Mouse (Mus musculus): ENCODE measurements at regions not wholly inside any gene's neighbourhood (a gene's known extent, or its start where the extent isn't known, plus 50 kb on each side); places are given as distances from the start of the nearest gene placed in this dataset.

DNA sequence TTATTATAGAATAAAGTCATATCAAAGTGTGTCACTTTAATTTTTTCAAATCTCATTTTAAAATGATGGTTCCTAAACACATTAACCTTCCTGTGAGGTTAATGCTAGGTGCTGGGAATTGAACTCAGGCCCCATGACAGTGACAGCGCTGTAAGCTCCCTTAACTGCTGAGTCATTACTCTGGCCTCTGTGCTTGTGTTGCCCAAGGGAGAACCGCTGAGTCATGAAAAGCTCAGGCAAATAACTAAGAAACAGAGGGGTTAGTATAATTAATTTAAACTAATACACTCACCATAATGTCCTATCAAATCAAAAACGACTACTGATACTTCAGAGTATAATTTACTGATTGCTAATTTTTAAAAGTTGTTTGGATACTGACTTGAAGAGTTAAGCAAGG is 281.7 kb upstream of the Ndst3 start:
- Histone ChIP-seq H3K27ac (replicated peaks; ENCODE audit: low read depth, low read length) (no peak overlapping the region), H3K4me1 (ENCODE audit: control insufficient read depth, insufficient read depth, low read length) (no peaks in the 10 kb centered on the region), H3K4me3 (ENCODE audit: low read depth, low read length) (no peak overlapping the region), H3K4me2 (ENCODE audit: low read depth, low read length) (no peak overlapping the region), H3K27me3 (ENCODE audit: control insufficient read depth, insufficient read depth, low read length) (no peaks in the 10 kb centered on the region), H3K9me3 (replicated peaks; ENCODE audit: control insufficient read depth, low read length) (no peaks in the 10 kb centered on the region), H3K36me3 (replicated peaks; ENCODE audit: control insufficient read depth, insufficient read depth, low read depth, low read length) (no peaks in the 10 kb centered on the region), H3K9ac (replicated peaks; ENCODE audit: low read length) (no peak overlapping the region)
- DNase-seq (ENCODE audit: low spot score) (no peak), ATAC-seq (replicated peaks; ENCODE audit: insufficient number of reproducible peaks, low FRiP score, low TSS enrichment, low read depth) (no peak)
- WGBS, result 74% methylated on average over 3 of the region's 3 CpGs

DNA sequence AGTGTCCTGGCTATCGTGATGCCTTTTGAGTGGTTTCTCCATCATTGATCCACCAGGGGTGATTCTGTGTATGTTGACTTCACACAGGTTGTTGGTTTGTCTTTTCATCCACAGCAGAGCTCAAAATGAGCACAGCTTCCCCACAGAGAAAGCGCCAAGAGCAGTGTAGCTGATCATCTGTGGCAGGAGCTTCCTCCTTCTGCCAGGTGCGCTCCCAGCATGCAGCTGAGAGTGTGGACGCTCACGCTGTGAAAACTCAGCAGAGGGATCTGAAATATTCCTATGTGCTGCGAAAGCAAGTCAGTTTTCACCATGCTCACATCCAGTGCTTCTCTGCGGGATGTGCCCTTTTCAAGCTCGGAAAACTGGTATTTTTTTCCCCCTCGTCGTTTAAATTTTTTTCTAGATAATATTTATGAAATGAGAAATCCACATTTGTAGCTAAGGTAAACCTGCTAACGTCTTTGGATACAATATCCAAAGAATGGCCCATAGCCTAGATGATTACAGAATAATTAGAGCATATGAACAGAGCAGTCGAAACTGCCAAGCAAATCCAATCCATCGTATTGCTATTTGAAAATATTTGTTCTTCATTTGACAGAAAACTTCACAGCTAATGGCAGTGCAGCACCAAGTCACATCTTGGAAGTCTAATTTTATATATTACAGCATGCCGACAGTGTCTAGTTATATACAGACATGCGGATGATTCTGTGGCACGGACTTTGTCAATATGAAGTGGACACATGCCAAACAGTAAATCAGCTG is 283.3 kb upstream of the Ndst3 start:
- no peak for ATAC-seq (replicated peaks; ENCODE audit: insufficient number of reproducible peaks, low FRiP score, low TSS enrichment, low read depth)
- Histone ChIP-seq H3K9me3 (replicated peaks; ENCODE audit: control insufficient read depth, low read length) (no peaks in the 10 kb centered on the region), H3K27ac (replicated peaks; ENCODE audit: low read depth, low read length) (no peak overlapping the region), H3K9ac (replicated peaks; ENCODE audit: low read length) (no peak overlapping the region), H3K4me2 (ENCODE audit: low read depth, low read length) (no peak overlapping the region), H3K4me3 (ENCODE audit: low read depth, low read length) (no peak overlapping the region), H3K27me3 (ENCODE audit: control insufficient read depth, insufficient read depth, low read length) (no peaks in the 10 kb centered on the region), H3K36me3 (replicated peaks; ENCODE audit: control insufficient read depth, insufficient read depth, low read depth, low read length) (no peaks in the 10 kb centered on the region), H3K4me1 (ENCODE audit: control insufficient read depth, insufficient read depth, low read length) (no peaks in the 10 kb centered on the region)
- no peak for DNase-seq (ENCODE audit: low spot score)
- 78% methylated on average over 16 of the region's 16 CpGs for WGBS

DNA sequence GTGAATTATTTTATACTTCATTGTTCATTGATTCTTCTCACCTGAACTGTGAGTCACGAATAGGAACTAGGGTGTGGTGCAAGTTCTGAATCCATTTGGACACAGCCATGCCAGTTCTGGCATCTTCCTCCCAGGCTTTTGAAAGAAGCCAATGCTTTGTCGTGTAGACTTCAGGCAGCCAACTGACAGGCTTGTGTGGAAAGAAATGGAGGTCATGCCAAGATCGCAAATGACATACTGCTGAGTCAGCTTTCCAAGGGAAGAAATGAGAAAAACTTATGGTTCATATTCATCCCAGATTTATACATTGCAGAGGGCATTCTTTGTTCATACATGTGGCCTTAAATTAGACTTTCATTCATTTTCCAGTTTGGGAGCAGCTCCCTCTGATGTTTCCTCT is 285.8 kb upstream of the Ndst3 start:
- H3K4me1 ChIP-seq (ENCODE audit: control insufficient read depth, insufficient read depth, low read length), result no peaks in the 10 kb centered on the region
- 82% methylated on average over 3 of the region's 3 CpGs for WGBS
- H3K9me3 ChIP-seq (replicated peaks; ENCODE audit: control insufficient read depth, low read length), result no peaks in the 10 kb centered on the region
- no peak overlapping the region for H3K4me2 ChIP-seq (ENCODE audit: low read depth, low read length)
- H3K4me3 ChIP-seq (ENCODE audit: low read depth, low read length), result no peak overlapping the region
- H3K36me3 ChIP-seq (replicated peaks; ENCODE audit: control insufficient read depth, insufficient read depth, low read depth, low read length), result no peaks in the 10 kb centered on the region
- no peak for DNase-seq (ENCODE audit: low spot score)
- H3K9ac ChIP-seq (replicated peaks; ENCODE audit: low read length), result no peak overlapping the region
- ATAC-seq (replicated peaks; ENCODE audit: insufficient number of reproducible peaks, low FRiP score, low TSS enrichment, low read depth), result no peak
- H3K27me3 ChIP-seq (ENCODE audit: control insufficient read depth, insufficient read depth, low read length), result no peaks in the 10 kb centered on the region
- no peak overlapping the region for H3K27ac ChIP-seq (replicated peaks; ENCODE audit: low read depth, low read length)

DNA sequence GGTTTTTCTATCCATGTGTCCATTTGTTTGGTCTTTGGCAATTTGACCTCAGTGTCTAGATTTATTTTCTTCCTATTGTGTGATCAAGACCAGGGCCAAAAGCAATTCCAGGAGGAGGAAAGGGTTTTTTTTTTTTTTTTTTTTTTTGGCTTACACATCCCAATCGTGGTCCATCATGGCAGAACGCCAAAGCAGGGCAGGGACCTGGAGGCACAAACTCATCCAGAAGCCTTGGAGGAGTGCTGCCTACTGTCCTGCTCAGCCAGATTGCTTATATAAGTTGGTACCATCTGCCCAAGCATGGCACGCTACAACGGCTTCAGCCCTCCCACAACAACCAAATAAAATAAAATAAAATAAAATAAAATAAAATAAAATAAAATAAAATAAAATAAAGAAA is 286.5 kb upstream of the Ndst3 start:
- Histone ChIP-seq H3K9ac (replicated peaks; ENCODE audit: low read length) (no peak overlapping the region), H3K9me3 (replicated peaks; ENCODE audit: control insufficient read depth, low read length) (no peaks in the 10 kb centered on the region), H3K4me1 (ENCODE audit: control insufficient read depth, insufficient read depth, low read length) (no peaks in the 10 kb centered on the region), H3K36me3 (replicated peaks; ENCODE audit: control insufficient read depth, insufficient read depth, low read depth, low read length) (no peaks in the 10 kb centered on the region), H3K27ac (replicated peaks; ENCODE audit: low read depth, low read length) (no peak overlapping the region), H3K4me2 (ENCODE audit: low read depth, low read length) (no peak overlapping the region), H3K27me3 (ENCODE audit: control insufficient read depth, insufficient read depth, low read length) (no peaks in the 10 kb centered on the region), H3K4me3 (ENCODE audit: low read depth, low read length) (no peak overlapping the region)
- 90% methylated on average over 4 of the region's 4 CpGs for WGBS
- DNase-seq (ENCODE audit: low spot score) (no peak), ATAC-seq (replicated peaks; ENCODE audit: insufficient number of reproducible peaks, low FRiP score, low TSS enrichment, low read depth) (no peak)

DNA sequence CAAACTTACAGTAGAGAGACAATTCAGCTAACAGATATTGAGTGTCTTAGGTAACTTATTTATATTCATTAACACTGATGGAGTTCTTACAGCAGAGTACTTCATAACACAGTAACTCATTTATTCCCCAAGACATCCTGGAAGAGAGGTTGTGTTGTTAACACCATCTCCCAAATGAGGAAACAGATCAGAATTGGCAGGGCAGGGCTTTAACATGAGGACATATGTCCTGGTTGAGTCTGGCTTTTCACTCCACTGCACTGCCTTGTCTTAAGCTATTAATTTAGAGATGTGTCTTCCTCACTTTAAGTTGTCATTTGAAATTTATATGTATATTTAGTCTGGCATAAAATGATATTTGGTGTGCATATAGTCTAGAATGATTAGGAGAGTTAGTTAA is 292.4 kb upstream of the Ndst3 start:
- no peaks in the 10 kb centered on the region for H3K4me1 ChIP-seq (ENCODE audit: control insufficient read depth, insufficient read depth, low read length)
- no peaks in the 10 kb centered on the region for H3K9me3 ChIP-seq (replicated peaks; ENCODE audit: control insufficient read depth, low read length)
- no peak overlapping the region for H3K9ac ChIP-seq (replicated peaks; ENCODE audit: low read length)
- H3K27me3 ChIP-seq (ENCODE audit: control insufficient read depth, insufficient read depth, low read length), result no peaks in the 10 kb centered on the region
- no peak overlapping the region for H3K27ac ChIP-seq (replicated peaks; ENCODE audit: low read depth, low read length)
- H3K36me3 ChIP-seq (replicated peaks; ENCODE audit: control insufficient read depth, insufficient read depth, low read depth, low read length), result no peaks in the 10 kb centered on the region
- no peak for ATAC-seq (replicated peaks; ENCODE audit: insufficient number of reproducible peaks, low FRiP score, low TSS enrichment, low read depth)
- no peak overlapping the region for H3K4me2 ChIP-seq (ENCODE audit: low read depth, low read length)
- no peak for DNase-seq (ENCODE audit: low spot score)
- no peak overlapping the region for H3K4me3 ChIP-seq (ENCODE audit: low read depth, low read length)

DNA sequence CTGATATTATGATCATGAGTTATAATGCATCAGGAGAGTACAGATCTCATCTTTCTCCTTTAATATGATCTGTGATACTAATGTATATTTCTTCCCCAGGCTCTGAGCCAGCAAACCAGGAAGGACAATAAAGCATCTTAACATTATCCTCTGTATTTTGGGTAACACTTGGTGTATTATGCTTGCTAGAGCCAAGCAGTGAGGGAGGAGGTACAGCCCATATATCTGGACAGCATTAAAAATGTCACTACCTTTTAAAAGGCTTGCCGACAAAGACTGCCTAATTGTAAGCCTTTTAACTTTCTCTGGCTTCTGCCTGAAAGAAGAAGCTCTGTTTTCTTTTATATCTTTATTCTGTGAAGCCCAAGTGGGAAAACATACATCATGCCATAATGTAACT is 292.9 kb upstream of the Ndst3 start:
- H3K27me3 ChIP-seq (ENCODE audit: control insufficient read depth, insufficient read depth, low read length), result no peaks in the 10 kb centered on the region
- DNase-seq (ENCODE audit: low spot score) (no peak), ATAC-seq (replicated peaks; ENCODE audit: insufficient number of reproducible peaks, low FRiP score, low TSS enrichment, low read depth) (no peak)
- H3K9me3 ChIP-seq (replicated peaks; ENCODE audit: control insufficient read depth, low read length), result no peaks in the 10 kb centered on the region
- H3K4me1 ChIP-seq (ENCODE audit: control insufficient read depth, insufficient read depth, low read length), result no peaks in the 10 kb centered on the region
- H3K9ac ChIP-seq (replicated peaks; ENCODE audit: low read length), result no peak overlapping the region
- H3K36me3 ChIP-seq (replicated peaks; ENCODE audit: control insufficient read depth, insufficient read depth, low read depth, low read length), result no peaks in the 10 kb centered on the region
- no peak overlapping the region for H3K4me2 ChIP-seq (ENCODE audit: low read depth, low read length)
- no peak overlapping the region for H3K27ac ChIP-seq (replicated peaks; ENCODE audit: low read depth, low read length)
- WGBS, result 71% methylated on average over 1 of the region's 1 CpGs
- H3K4me3 ChIP-seq (ENCODE audit: low read depth, low read length), result no peak overlapping the region

DNA sequence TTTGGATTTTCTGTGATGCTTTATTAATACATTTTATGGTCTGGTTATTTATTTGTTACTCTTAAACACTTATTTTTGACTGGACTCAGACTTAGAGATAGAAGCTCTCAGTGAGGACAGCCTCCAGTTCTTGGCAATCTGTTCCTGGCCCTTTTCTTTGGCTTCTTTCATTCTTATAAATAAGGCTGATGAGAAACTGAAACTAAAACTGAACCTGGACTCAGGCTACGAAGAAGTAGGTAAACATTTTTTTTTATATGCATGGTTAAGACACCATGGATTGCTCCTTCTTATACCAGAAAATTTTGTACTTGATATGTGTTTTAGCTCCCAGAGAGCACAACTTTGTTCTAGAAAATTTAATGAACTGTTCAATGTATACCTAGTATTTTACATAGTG is 293.4 kb upstream of the Ndst3 start:
- Histone ChIP-seq H3K4me1 (ENCODE audit: control insufficient read depth, insufficient read depth, low read length) (no peaks in the 10 kb centered on the region), H3K4me2 (ENCODE audit: low read depth, low read length) (no peak overlapping the region), H3K36me3 (replicated peaks; ENCODE audit: control insufficient read depth, insufficient read depth, low read depth, low read length) (no peaks in the 10 kb centered on the region), H3K9ac (replicated peaks; ENCODE audit: low read length) (no peak overlapping the region), H3K27ac (replicated peaks; ENCODE audit: low read depth, low read length) (no peak overlapping the region), H3K27me3 (ENCODE audit: control insufficient read depth, insufficient read depth, low read length) (no peaks in the 10 kb centered on the region), H3K9me3 (replicated peaks; ENCODE audit: control insufficient read depth, low read length) (no peaks in the 10 kb centered on the region), H3K4me3 (ENCODE audit: low read depth, low read length) (no peak overlapping the region)
- DNase-seq (ENCODE audit: low spot score) (no peak), ATAC-seq (replicated peaks; ENCODE audit: insufficient number of reproducible peaks, low FRiP score, low TSS enrichment, low read depth) (no peak)
- WGBS, result 73% methylated on average over 1 of the region's 1 CpGs

DNA sequence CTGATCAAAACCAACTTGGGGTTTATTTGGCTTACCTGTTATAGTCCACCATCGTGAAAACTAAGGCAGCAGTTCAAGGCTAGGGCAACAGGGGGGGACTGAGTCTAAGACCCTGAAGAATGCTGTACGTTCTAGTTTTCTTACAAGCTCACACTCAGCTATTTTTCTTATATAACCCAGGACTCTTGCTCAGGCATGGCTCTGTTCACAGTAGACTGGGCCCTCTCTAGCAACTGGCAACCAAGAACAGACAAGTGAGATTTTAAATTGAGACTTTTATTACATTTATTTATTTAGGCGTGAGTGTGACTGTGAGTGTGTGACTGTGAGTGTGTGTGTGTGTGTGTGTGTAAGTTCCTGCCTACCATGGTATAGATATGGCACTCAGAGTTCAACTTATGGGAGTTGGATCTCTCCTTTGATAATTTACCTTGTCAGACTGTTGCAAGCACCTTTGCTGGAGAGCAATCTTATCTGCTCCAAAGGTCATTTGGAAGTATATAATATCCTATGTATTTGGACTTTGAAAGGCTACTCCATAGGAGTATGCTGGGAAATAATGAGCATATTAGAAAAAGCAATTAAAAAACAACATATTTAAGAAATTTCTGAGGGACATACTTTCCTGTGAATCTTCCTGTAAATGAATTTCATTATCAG is 309.4 kb upstream of the Ndst3 start:
- H3K4me3 ChIP-seq (ENCODE audit: low read depth, low read length), result no peak overlapping the region
- DNase-seq (ENCODE audit: low spot score) (no peak), ATAC-seq (replicated peaks; ENCODE audit: insufficient number of reproducible peaks, low FRiP score, low TSS enrichment, low read depth) (no peak)
- no peak overlapping the region for H3K9ac ChIP-seq (replicated peaks; ENCODE audit: low read length)
- no peaks in the 10 kb centered on the region for H3K27me3 ChIP-seq (ENCODE audit: control insufficient read depth, insufficient read depth, low read length)
- H3K27ac ChIP-seq (replicated peaks; ENCODE audit: low read depth, low read length), result no peak overlapping the region
- H3K36me3 ChIP-seq (replicated peaks; ENCODE audit: control insufficient read depth, insufficient read depth, low read depth, low read length), result no peaks in the 10 kb centered on the region
- H3K4me1 ChIP-seq (ENCODE audit: control insufficient read depth, insufficient read depth, low read length), result no peaks in the 10 kb centered on the region
- H3K4me2 ChIP-seq (ENCODE audit: low read depth, low read length), result no peak overlapping the region
- no peaks in the 10 kb centered on the region for H3K9me3 ChIP-seq (replicated peaks; ENCODE audit: control insufficient read depth, low read length)
- 85% methylated on average over 3 of the region's 3 CpGs for WGBS

Data from embryonic facial prominence, embryonic 11.5 days (tissue).